Mouse (Mus musculus) C2C12 (cell line): ENCODE results near the gene Cldn20. TPM values are rescaled to one million over a fixed set of nuclear protein-coding genes. Genes with fewer than 3 reads are reported as not detected.

Source experiments
- H3K27me3 ChIP-seq: one replicate; pipeline ENCODE4 v1.6.1; 2011; ENCODE audit not compliant: control insufficient read depth, insufficient read depth, insufficient read length
- H3K36me3 ChIP-seq: one replicate; pipeline ENCODE4 v1.6.1; 2011; ENCODE audit not compliant: control insufficient read depth, insufficient read depth
- H3K4me3 ChIP-seq: one replicate; pipeline ENCODE4 v1.5.1; 2011; ENCODE audit warnings: mild to moderate bottlenecking, control low read depth; ENCODE audit not compliant: poor library complexity, insufficient read depth, severe bottlenecking
- H3K79me2 ChIP-seq: one replicate; pipeline ENCODE4 v1.6.1; 2011; ENCODE audit not compliant: control insufficient read depth, insufficient read depth
- H3K79me3 ChIP-seq: one replicate; pipeline ENCODE4 v1.6.1; 2011; ENCODE audit warnings: low read depth, control low read depth
- H3ac ChIP-seq: one replicate; pipeline ENCODE3; 2011; ENCODE audit warnings: low read depth; ENCODE audit not compliant: control insufficient read depth, insufficient read length
- CEBPB ChIP-seq: IDR thresholded peaks from one replicate; pipeline ENCODE4 v1.6.1; 2011; ENCODE audit warnings: low read depth, mild to moderate bottlenecking, control low read depth, moderate library complexity
- CTCF ChIP-seq: IDR thresholded peaks from one replicate; pipeline ENCODE4 v1.5.1; 2011; ENCODE audit not compliant: control insufficient read depth, insufficient read depth, insufficient read length
- FOSL1 ChIP-seq: IDR thresholded peaks from one replicate; pipeline ENCODE4 v1.8.0; 2011; ENCODE audit warnings: mild to moderate bottlenecking, low read length; ENCODE audit not compliant: poor library complexity, insufficient read depth, severe bottlenecking
- MAX ChIP-seq: IDR thresholded peaks from one replicate; pipeline ENCODE4 v1.6.1; 2011; ENCODE audit warnings: mild to moderate bottlenecking, control low read depth
- MYOD1 ChIP-seq: IDR thresholded peaks from one replicate; pipeline ENCODE4 v1.6.1; 2011; ENCODE audit warnings: low read depth; ENCODE audit not compliant: control insufficient read depth, insufficient read length
- MYOG ChIP-seq: IDR thresholded peaks from one replicate; pipeline ENCODE4 v1.6.1; 2011; ENCODE audit not compliant: control insufficient read depth, insufficient read length; ENCODE audit errors: extremely low read depth
- USF1 ChIP-seq: IDR thresholded peaks from one replicate; pipeline ENCODE4 v1.6.1; 2011; ENCODE audit warnings: low read depth, mild to moderate bottlenecking, control low read depth, moderate library complexity
- polyA plus RNA-seq: library from polyadenylated mRNA; unstranded; fragments of >200 nt; fragmentation: generic; extraction: Trizol; gene quantifications from one replicate; pipeline ENCODE4 v1.2.1, GENCODE M21; 2012; ENCODE audit warnings: missing spikeins

Cldn20 gene
- polyA plus RNA-seq, 1 experiment = 0.12 TPM

GRCm38 (mm10) chr17:3530549-3530948 is 1.8 kb upstream of the Cldn20 start:
- Histone ChIP-seq H3K36me3 (peaks cover 17% of the 10 kb centered on the region), H3K4me3 (no peak overlapping the region), H3ac (no peak overlapping the region), H3K27me3 (no peaks in the 10 kb centered on the region), H3K79me3 (no peaks in the 10 kb centered on the region), H3K79me2 (no peaks in the 10 kb centered on the region)
- TF ChIP-seq MYOD1 (no peak), CEBPB (no peak), FOSL1 (no peak)

DNA sequence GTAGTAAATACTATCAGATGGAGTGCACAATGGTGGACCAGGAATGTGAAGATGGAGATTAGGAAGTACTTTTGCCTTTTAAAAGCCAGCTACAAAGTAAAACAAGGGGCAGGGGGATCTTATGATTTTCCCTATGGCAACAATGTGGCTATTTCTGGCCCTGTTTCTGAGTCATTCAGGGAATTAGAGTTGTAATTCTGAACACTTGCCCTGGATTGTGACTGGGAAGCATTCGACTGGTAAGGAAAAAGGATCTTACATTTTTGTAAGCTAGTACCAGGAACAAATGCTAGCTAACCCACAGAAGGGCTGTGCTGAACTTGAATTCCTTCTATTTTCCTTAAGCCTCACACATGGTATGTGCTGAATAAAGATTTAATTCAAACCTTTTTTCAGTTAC is 713 bp upstream of the Cldn20 start:
- peaks cover 20% of the 10 kb centered on the region for H3K36me3 ChIP-seq
- H3K79me2 ChIP-seq = no peaks in the 10 kb centered on the region
- no peaks in the 10 kb centered on the region for H3K27me3 ChIP-seq
- no peak for TF ChIP-seq MYOD1
- TF ChIP-seq USF1 = no peak
- no peak for TF ChIP-seq MYOG
- TF ChIP-seq MAX = no peak
- no peak for TF ChIP-seq FOSL1
- TF ChIP-seq CEBPB = no peak
- no peak for TF ChIP-seq CTCF
- no peak overlapping the region for H3K4me3 ChIP-seq
- H3K79me3 ChIP-seq = no peaks in the 10 kb centered on the region
- H3ac ChIP-seq = no peak overlapping the region

DNA sequence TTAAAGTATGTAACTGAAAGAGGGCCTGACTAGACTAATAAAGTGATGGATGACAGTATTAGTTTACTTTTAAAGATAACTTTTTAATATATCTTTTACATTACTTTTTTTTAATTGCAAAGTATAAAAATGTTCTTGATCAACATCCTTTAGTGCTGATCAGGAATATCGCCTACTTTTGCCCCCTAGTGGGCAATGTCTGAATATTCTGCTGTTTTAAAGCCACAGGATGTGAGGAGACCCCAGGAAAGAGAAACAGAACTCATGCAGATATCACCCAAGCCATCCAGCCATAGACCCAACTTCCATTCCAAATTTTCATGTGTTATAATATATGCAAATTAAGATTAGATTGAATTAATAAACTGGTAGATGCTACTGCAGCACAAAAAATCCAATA is 1.1 kb downstream of the Cldn20 start:
- H3K27me3 ChIP-seq = no peaks in the 10 kb centered on the region
- H3ac ChIP-seq = no peak overlapping the region
- no peak for TF ChIP-seq FOSL1
- TF ChIP-seq MAX = no peak
- no peak for TF ChIP-seq CEBPB
- TF ChIP-seq CTCF = no peak
- no peak for TF ChIP-seq USF1
- no peak for TF ChIP-seq MYOG
- no peak for TF ChIP-seq MYOD1
- H3K36me3 ChIP-seq = peaks cover 20% of the 10 kb centered on the region
- no peak overlapping the region for H3K4me3 ChIP-seq
- no peaks in the 10 kb centered on the region for H3K79me2 ChIP-seq
- no peaks in the 10 kb centered on the region for H3K79me3 ChIP-seq

- TF ChIP-seq CTCF (no peak), MAX (no peak), FOSL1 (no peak), MYOD1 (no peak), USF1 (no peak)
- Histone ChIP-seq H3ac (no peak overlapping the region), H3K79me2 (no peaks in the 10 kb centered on the region), H3K4me3 (no peak overlapping the region), H3K79me3 (no peaks in the 10 kb centered on the region), H3K36me3 (peaks cover 5% of the 10 kb centered on the region), H3K27me3 (no peaks in the 10 kb centered on the region)
Measured at GRCm38 (mm10) chr17:3540304-3540703, 8.0 kb downstream of the Cldn20 start.

DNA sequence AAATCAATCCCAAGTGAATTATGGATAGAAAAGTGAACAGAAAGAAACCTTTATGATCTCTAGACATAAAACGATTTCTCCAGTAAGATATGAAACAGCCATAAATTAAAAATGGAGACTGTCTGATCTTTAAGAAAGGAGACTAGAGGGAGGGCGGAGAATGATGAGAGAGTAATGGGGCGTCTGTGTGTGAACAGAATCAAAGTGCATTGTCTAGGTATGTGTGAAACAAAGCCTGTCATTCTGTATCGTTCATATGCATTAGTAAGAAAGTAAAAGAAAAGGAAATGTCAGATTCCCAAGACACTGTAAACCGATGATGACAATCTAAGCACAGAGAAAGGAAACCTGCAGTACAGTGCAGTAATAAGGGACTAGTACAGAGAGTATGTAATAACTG is 8.7 kb downstream of the Cldn20 start:
- no peaks in the 10 kb centered on the region for H3K79me3 ChIP-seq
- no peak overlapping the region for H3ac ChIP-seq
- no peak overlapping the region for H3K4me3 ChIP-seq
- no peaks in the 10 kb centered on the region for H3K36me3 ChIP-seq
- no peak for TF ChIP-seq MYOD1
- TF ChIP-seq FOSL1 = no peak
- no peak for TF ChIP-seq MYOG
- TF ChIP-seq CTCF = no peak
- TF ChIP-seq CEBPB = no peak
- no peak for TF ChIP-seq USF1
- TF ChIP-seq MAX = no peak
- no peaks in the 10 kb centered on the region for H3K79me2 ChIP-seq
- H3K27me3 ChIP-seq = no peaks in the 10 kb centered on the region

DNA sequence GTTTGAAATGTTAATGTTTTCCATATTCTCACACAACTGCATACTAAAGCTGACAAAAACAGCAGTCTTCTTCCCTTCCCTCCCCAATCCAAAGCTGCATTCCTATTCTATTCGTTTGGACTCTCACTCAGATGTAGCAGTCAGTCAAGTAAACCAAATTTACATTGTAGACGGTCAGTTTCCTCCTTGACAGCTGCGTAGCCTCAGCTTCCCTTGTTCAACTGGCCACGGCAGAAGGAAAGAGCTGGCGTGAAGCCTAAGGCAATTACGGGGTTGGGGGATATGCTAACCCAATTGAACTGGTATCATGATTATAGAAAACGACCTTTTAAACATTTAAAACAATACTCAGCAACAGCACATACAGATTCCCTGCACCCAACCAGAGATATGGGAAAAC is 15.4 kb downstream of the Cldn20 start:
- no peaks in the 10 kb centered on the region for H3K79me3 ChIP-seq
- H3K4me3 ChIP-seq = no peak overlapping the region
- TF ChIP-seq MYOD1 = no peak
- TF ChIP-seq MAX = no peak
- TF ChIP-seq CEBPB = no peak
- TF ChIP-seq MYOG = no peak
- TF ChIP-seq USF1 = no peak
- TF ChIP-seq FOSL1 = no peak
- TF ChIP-seq CTCF = no peak
- H3K36me3 ChIP-seq = peaks cover 3% of the 10 kb centered on the region
- no peaks in the 10 kb centered on the region for H3K79me2 ChIP-seq
- H3K27me3 ChIP-seq = no peaks in the 10 kb centered on the region
- H3ac ChIP-seq = no peak overlapping the region

DNA sequence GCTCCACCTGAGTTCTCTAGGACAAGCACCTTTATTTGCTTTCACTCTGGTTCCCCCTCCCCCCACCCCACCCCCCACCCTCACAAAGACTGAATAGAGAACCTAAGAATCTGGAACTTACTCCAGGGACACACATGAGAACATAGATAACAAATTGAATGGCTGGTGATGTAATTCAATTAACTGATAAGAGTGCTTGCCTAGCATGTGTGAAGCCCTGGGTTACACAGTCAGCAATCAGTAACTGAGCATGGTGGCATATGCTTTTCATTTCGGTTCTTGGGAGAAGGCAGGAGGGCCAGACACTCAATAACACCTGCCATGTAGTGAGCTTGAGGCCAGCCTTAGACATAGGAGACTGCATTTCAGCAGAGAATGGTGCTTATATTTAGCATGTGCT is 23.9 kb downstream of the Cldn20 start:
- Histone ChIP-seq H3K79me2 (no peaks in the 10 kb centered on the region), H3K79me3 (no peaks in the 10 kb centered on the region), H3K4me3 (no peak overlapping the region), H3K36me3 (peaks cover 7% of the 10 kb centered on the region), H3K27me3 (no peaks in the 10 kb centered on the region), H3ac (no peak overlapping the region)
- no peak for TF ChIP-seq USF1
- no peak for TF ChIP-seq MYOG
- no peak for TF ChIP-seq CTCF
- TF ChIP-seq CEBPB = no peak
- TF ChIP-seq MAX = no peak
- no peak for TF ChIP-seq MYOD1
- no peak for TF ChIP-seq FOSL1
